8 mouse cellular contexts compared by ENCODE assay signal in genomic region chr14:118506591-118507146, GRCm38 (mm10).
DNase-seq lines count a peak whose midpoint lies in the region; ATAC-seq lines count a peak whose summit lies in the region.

No protein-coding gene starts in this region.

- H3K9ac ChIP-seq in hindbrain, embryonic 15.5 days, result no peak overlapping the region

- peak; percentile 63; the same call in 1 of the 2 replicates for ATAC-seq in hindbrain, embryonic 15.5 days (ENCODE audit: low FRiP score, low read depth)
- no peak for ATAC-seq in frontal cortex, adult (ENCODE audit: low TSS enrichment)

- no peaks in the 10 kb centered on the region for H3K9me3 ChIP-seq in forebrain, embryonic 10.5 days
- no peaks in the 10 kb centered on the region for H3K9me3 ChIP-seq in hindbrain, embryonic 15.5 days
- H3K9me3 ChIP-seq in midbrain, embryonic 10.5 days (replicated peaks), result no peaks in the 10 kb centered on the region

- H3K27ac ChIP-seq in brown adipose tissue, adult 24 weeks (replicated peaks; ENCODE audit: low read depth, low read length), result peak overlapping the region; percentile 73
- peak overlapping the region; percentile 46 for H3K27ac ChIP-seq in forebrain, embryonic 10.5 days
- no peak overlapping the region for H3K27ac ChIP-seq in hindbrain, embryonic 15.5 days (replicated peaks)
- peak overlapping the region; percentile 29 for H3K27ac ChIP-seq in midbrain, embryonic 10.5 days (replicated peaks)

- DNase-seq in forebrain, embryonic 10.5 days (ENCODE audit: extremely low spot score, low spot score), result no peak
- DNase-seq in midbrain, embryonic 10.5 days (ENCODE audit: low spot score), result no peak
- no peak for DNase-seq in frontal cortex, adult 2 months (ENCODE audit: extremely low spot score in 1 of 2, low spot score in 1 of 2)
- no peak for DNase-seq in left cerebral cortex, postnatal 14 days (ENCODE audit: low spot score in 2 of 2)
- no peak for DNase-seq in yolk sac, embryonic 10.5 days (ENCODE audit: low spot score)

- intact Hi-C loops in left cerebral cortex, postnatal 14 days (cut with DNase I), result no loop called here

- WGBS in forebrain, embryonic 10.5 days, result 68% methylated on average over 14 of the region's 14 CpGs
- 45% methylated on average over 14 of the region's 14 CpGs for WGBS in hindbrain, embryonic 15.5 days
- 79% methylated on average over 14 of the region's 14 CpGs for WGBS in midbrain, embryonic 10.5 days

- no peaks in the 10 kb centered on the region for H3K36me3 ChIP-seq in forebrain, embryonic 10.5 days (replicated peaks)
- no peaks in the 10 kb centered on the region for H3K36me3 ChIP-seq in hindbrain, embryonic 15.5 days
- H3K36me3 ChIP-seq in midbrain, embryonic 10.5 days, result no peaks in the 10 kb centered on the region

- H3K4me2 ChIP-seq in hindbrain, embryonic 15.5 days, result peak overlapping the region; percentile 30; the same call in 1 of the 2 replicates

- H3K4me3 ChIP-seq in brown adipose tissue, adult 24 weeks (ENCODE audit: insufficient read depth, low read depth, low read length), result peak overlapping the region; percentile 48
- no peak overlapping the region for H3K4me3 ChIP-seq in forebrain, embryonic 10.5 days
- no peak overlapping the region for H3K4me3 ChIP-seq in hindbrain, embryonic 15.5 days
- H3K4me3 ChIP-seq in midbrain, embryonic 10.5 days, result no peak overlapping the region

- peaks cover 4% of the 10 kb centered on the region; the same call in 1 of the 2 replicates for H3K27me3 ChIP-seq in forebrain, embryonic 10.5 days (ENCODE audit: poor library complexity, severe bottlenecking)
- no peaks in the 10 kb centered on the region for H3K27me3 ChIP-seq in hindbrain, embryonic 15.5 days
- H3K27me3 ChIP-seq in midbrain, embryonic 10.5 days (ENCODE audit: low read depth, poor library complexity, severe bottlenecking), result no peaks in the 10 kb centered on the region

- H3K4me1 ChIP-seq in brown adipose tissue, adult 24 weeks (ENCODE audit: control insufficient read depth, insufficient read depth, insufficient read length, low read length), result peaks cover 3% of the 10 kb centered on the region; the same call in 1 of the 2 replicates
- H3K4me1 ChIP-seq in forebrain, embryonic 10.5 days, result peaks cover 35% of the 10 kb centered on the region
- H3K4me1 ChIP-seq in hindbrain, embryonic 15.5 days (replicated peaks), result peaks cover 11% of the 10 kb centered on the region
- peaks cover 21% of the 10 kb centered on the region for H3K4me1 ChIP-seq in midbrain, embryonic 10.5 days
